Mouse (Mus musculus): ENCODE data around the gene Pgap3. TPM values are rescaled to one million over a fixed set of nuclear protein-coding genes. Genes with fewer than 3 reads are reported as not detected.
A peak's percentile ranks its signal among the peaks of the same experiment; 100 is the strongest.
"Not testable (repeated sequence)": the region's sequence is repeated elsewhere in the genome, so short reads cannot be mapped to it uniquely, and the experiment has no call there.

Pgap3 gene
- polyA plus RNA-seq, 1 experiment from 2014 or later = 5.6 TPM

GRCm38 (mm10) chr11:98387056-98387577, 13.2 kb downstream of the Pgap3 start:
- H3K36me3 ChIP-seq (ENCODE audit: control insufficient read depth, insufficient read depth, low read length) = no peaks in the 10 kb centered on the region
- 60% methylated on average over 14 of the region's 14 CpGs for WGBS
- no peak overlapping the region for H3K27ac ChIP-seq (ENCODE audit: low read depth, low read length)
- H3K27me3 ChIP-seq (ENCODE audit: control insufficient read depth, insufficient read depth, low read length) = peaks cover 23% of the 10 kb centered on the region
- no peak overlapping the region for H3K4me3 ChIP-seq (ENCODE audit: low read depth, low read length)
- DNase-seq (ENCODE audit: low spot score, missing footprints) = peak; percentile 75
- H3K4me1 ChIP-seq (ENCODE audit: control insufficient read depth, insufficient read depth, low read length) = no peaks in the 10 kb centered on the region
- no peaks in the 10 kb centered on the region for H3K9me3 ChIP-seq (ENCODE audit: control insufficient read depth, low read length)
- no peak overlapping the region for H3K9ac ChIP-seq (ENCODE audit: low read length)
- H3K4me2 ChIP-seq = no peak overlapping the region
- no peak for ATAC-seq (ENCODE audit: low FRiP score)

GRCm38 (mm10) chr11:98386596-98386995, 13.7 kb downstream of the Pgap3 start:
- no peak overlapping the region for H3K9ac ChIP-seq (ENCODE audit: low read length)
- DNase-seq (ENCODE audit: low spot score, missing footprints) (peak; percentile 81), ATAC-seq (ENCODE audit: low FRiP score) (no peak)
- no peaks in the 10 kb centered on the region for H3K9me3 ChIP-seq (ENCODE audit: control insufficient read depth, low read length)
- no peak overlapping the region for H3K4me3 ChIP-seq (ENCODE audit: low read depth, low read length)
- H3K27me3 ChIP-seq (ENCODE audit: control insufficient read depth, insufficient read depth, low read length) = peaks cover 23% of the 10 kb centered on the region
- H3K4me1 ChIP-seq (ENCODE audit: control insufficient read depth, insufficient read depth, low read length) = no peaks in the 10 kb centered on the region
- H3K27ac ChIP-seq (ENCODE audit: low read depth, low read length) = no peak overlapping the region
- no peaks in the 10 kb centered on the region for H3K36me3 ChIP-seq (ENCODE audit: control insufficient read depth, insufficient read depth, low read length)
- WGBS = 17% methylated on average over 24 of the region's 24 CpGs
- H3K4me2 ChIP-seq = no peak overlapping the region

- ATAC-seq (ENCODE audit: low FRiP score) (no peak), DNase-seq (ENCODE audit: low spot score, missing footprints) (peak; percentile 51)
- H3K9ac ChIP-seq (ENCODE audit: low read length) = no peak within 1 kb of the TSS
- H3K27ac ChIP-seq (ENCODE audit: low read depth, low read length) = no peak within 1 kb of the TSS
- no peak within 1 kb of the TSS for H3K4me3 ChIP-seq (ENCODE audit: low read depth, low read length)
- WGBS = 56% methylated on average over 25 of the region's 25 CpGs
- no peak within 1 kb of the TSS for H3K4me2 ChIP-seq
- peaks cover 23% of the 10 kb centered on the region for H3K27me3 ChIP-seq (ENCODE audit: control insufficient read depth, insufficient read depth, low read length)
- H3K4me1 ChIP-seq (ENCODE audit: control insufficient read depth, insufficient read depth, low read length) = no peaks in the 10 kb centered on the region
- H3K36me3 ChIP-seq (ENCODE audit: control insufficient read depth, insufficient read depth, low read length) = 0 out of 2 replicates have a peak, but pooled peaks cover 1% of the 10 kb centered on the region
- no peaks in the 10 kb centered on the region for H3K9me3 ChIP-seq (ENCODE audit: control insufficient read depth, low read length)
Observed at GRCm38 (mm10) chr11:98385638-98386585, 14.4 kb downstream of the Pgap3 start, which contains the start of gene Pnmt. Gene Pnmt, plus strand, starts transcription at chr11:98386450.

DNA sequence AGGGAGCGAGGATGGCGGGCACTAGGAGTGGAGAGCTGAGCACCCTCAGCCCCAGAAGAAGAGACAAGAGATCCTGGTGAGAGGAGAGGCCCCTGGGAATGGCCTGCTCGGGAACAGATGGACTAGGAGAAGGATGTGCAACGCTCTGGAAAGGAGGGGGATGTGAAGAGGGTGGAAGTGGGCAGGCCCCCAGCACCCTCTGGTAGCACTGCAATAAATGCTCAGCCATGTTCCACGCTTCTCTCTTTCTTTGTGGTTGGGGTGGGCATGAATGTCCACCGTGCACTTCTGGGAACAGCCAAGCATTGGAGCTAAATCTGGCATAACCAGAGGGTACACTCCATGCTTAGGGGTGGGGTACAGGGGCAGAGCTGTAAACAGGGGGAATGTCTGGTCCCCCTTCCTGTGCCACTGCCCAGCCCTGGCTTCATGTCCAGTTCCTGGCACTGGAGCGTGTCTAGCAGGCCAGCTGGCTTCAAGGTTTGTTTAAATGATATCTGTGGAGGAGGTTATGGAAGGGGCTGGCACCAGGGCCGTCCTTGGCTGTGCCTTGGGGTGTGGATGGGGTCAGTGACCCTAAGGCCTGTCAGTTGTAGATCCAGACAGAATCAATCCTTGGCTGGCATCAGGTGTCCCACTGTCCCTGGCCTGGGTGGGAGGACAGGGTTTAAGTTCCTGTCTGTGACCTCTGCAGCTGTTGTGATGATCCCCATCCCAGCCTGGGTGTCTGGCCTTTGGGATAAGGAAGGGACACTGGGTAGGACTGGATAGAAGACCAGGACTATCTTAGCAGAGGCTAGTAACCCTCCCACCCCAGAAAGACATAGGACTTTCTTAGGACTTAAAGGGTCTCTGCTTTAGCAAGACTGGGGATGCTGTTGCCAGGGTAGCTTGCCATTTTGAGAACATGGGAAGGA, 15.3 kb downstream of the Pgap3 start:
- WGBS = 77% methylated on average over 8 of the region's 8 CpGs
- no peak overlapping the region for H3K27ac ChIP-seq (ENCODE audit: low read depth, low read length)

DNA sequence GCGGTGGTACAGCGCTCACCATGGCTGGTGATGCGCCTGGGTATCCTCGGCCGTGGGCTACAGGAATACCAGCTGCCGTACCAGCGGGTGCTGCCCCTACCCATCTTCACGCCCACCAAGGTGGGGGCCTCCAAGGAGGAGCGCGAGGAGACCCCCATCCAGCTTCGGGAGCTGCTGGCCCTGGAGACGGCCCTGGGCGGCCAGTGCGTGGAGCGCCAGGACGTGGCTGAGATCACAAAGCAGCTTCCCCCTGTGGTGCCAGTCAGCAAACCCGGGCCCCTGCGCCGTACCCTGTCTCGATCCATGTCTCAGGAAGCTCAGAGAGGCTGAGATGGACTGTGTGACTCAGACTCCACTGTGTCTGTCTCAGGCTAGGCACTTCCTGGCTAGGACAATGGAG, 16.1 kb downstream of the Pgap3 start:
- peaks cover 23% of the 10 kb centered on the region for H3K27me3 ChIP-seq (ENCODE audit: control insufficient read depth, insufficient read depth, low read length)
- H3K4me2 ChIP-seq = no peak overlapping the region
- no peak overlapping the region for H3K9ac ChIP-seq (ENCODE audit: low read length)
- peaks cover 8% of the 10 kb centered on the region; the same call in 1 of the 2 replicates for H3K36me3 ChIP-seq (ENCODE audit: control insufficient read depth, insufficient read depth, low read length)
- H3K9me3 ChIP-seq (ENCODE audit: control insufficient read depth, low read length) = no peaks in the 10 kb centered on the region
- no peak overlapping the region for H3K27ac ChIP-seq (ENCODE audit: low read depth, low read length)
- peak; percentile 64 for DNase-seq (ENCODE audit: low spot score, missing footprints)
- no peak overlapping the region for H3K4me3 ChIP-seq (ENCODE audit: low read depth, low read length)
- no peak for ATAC-seq (ENCODE audit: low FRiP score)
- H3K4me1 ChIP-seq (ENCODE audit: control insufficient read depth, insufficient read depth, low read length) = no peaks in the 10 kb centered on the region
- WGBS = 67% methylated on average over 20 of the region's 20 CpGs

More for the DNA sequence above, 15.3 kb downstream of the Pgap3 start:
- ATAC-seq (ENCODE audit: low FRiP score) (no peak), DNase-seq (ENCODE audit: low spot score, missing footprints) (peak; percentile 74)
- no peak overlapping the region for H3K4me3 ChIP-seq (ENCODE audit: low read depth, low read length)
- H3K9ac ChIP-seq (ENCODE audit: low read length) = no peak overlapping the region
- peaks cover 23% of the 10 kb centered on the region for H3K27me3 ChIP-seq (ENCODE audit: control insufficient read depth, insufficient read depth, low read length)
- H3K4me1 ChIP-seq (ENCODE audit: control insufficient read depth, insufficient read depth, low read length) = no peaks in the 10 kb centered on the region
- H3K9me3 ChIP-seq (ENCODE audit: control insufficient read depth, low read length) = no peaks in the 10 kb centered on the region
- peaks cover 7% of the 10 kb centered on the region; the same call in 1 of the 2 replicates for H3K36me3 ChIP-seq (ENCODE audit: control insufficient read depth, insufficient read depth, low read length)
- H3K4me2 ChIP-seq = no peak overlapping the region

DNA sequence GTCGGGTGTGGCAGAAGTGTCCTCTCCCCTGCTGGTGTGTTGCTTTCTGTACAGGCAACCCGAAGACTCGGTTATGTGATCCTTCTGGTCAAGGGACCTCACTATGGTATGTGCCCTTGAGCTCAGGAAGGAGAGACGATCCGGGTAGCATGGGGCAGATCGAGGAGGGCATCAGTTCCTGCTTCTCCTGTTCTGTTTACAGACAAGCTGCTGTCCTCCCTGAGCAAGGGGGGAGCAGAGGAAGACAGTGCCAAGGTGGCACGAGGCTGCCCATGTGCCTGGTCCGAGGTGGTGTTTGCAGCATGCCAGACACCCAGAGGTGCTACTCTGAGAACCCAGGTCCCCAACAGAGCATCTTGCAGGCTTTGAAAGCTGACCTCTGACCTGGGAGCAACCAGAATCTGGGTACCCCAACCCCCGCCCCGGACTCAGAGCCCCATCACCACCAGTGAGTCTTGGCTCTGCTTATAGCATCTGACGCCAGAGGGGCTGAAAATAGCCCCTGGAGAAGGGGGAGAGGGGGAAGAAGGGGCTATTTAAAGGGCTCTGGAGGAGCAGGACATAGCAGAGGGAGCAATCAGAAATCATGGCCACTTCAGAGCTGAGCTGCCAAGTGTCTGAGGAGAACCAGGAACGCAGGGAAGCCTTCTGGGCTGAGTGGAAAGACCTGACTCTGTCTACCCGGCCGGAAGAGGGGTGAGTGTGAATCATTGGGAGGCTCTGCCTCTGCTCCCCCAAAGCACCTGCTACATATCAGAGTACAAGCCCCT, 16.8 kb downstream of the Pgap3 start, which contains the start of gene Tcap:
TSS of gene Tcap (plus strand) at position 551 of the 770 bp plus-strand sequence.
- Histone ChIP-seq H3K4me1 (ENCODE audit: control insufficient read depth, insufficient read depth, low read length) (no peaks in the 10 kb centered on the region), H3K9me3 (ENCODE audit: control insufficient read depth, low read length) (no peaks in the 10 kb centered on the region), H3K4me2 (no peak within 1 kb of the TSS), H3K27me3 (ENCODE audit: control insufficient read depth, insufficient read depth, low read length) (peaks cover 23% of the 10 kb centered on the region), H3K27ac (ENCODE audit: low read depth, low read length) (no peak within 1 kb of the TSS), H3K36me3 (ENCODE audit: control insufficient read depth, insufficient read depth, low read length) (peaks cover 9% of the 10 kb centered on the region), H3K4me3 (ENCODE audit: low read depth, low read length) (no peak within 1 kb of the TSS), H3K9ac (ENCODE audit: low read length) (no peak within 1 kb of the TSS)
- DNase-seq (ENCODE audit: low spot score, missing footprints) = peak; percentile 73
- no peak for ATAC-seq (ENCODE audit: low FRiP score)
- WGBS = 63% methylated on average over 14 of the region's 14 CpGs

GRCm38 (mm10) chr11:98382405-98382804, 17.9 kb downstream of the Pgap3 start:
- DNase-seq (ENCODE audit: low spot score, missing footprints) = peak; percentile 8
- H3K27ac ChIP-seq (ENCODE audit: low read depth, low read length); H3K4me1 ChIP-seq (ENCODE audit: control insufficient read depth, insufficient read depth, low read length); H3K9me3 ChIP-seq (ENCODE audit: control insufficient read depth, low read length); H3K9ac ChIP-seq (ENCODE audit: low read length); H3K4me2 ChIP-seq; H3K4me3 ChIP-seq (ENCODE audit: low read depth, low read length); ATAC-seq (ENCODE audit: low FRiP score): not testable (repeated sequence)
- H3K27me3 ChIP-seq (ENCODE audit: control insufficient read depth, insufficient read depth, low read length) = peaks cover 21% of the 10 kb centered on the region
- WGBS = 69% methylated on average over 2 of the region's 2 CpGs
- peaks cover 20% of the 10 kb centered on the region for H3K36me3 ChIP-seq (ENCODE audit: control insufficient read depth, insufficient read depth, low read length)

GRCm38 (mm10) chr11:98381651-98382050, 18.6 kb downstream of the Pgap3 start:
- Histone ChIP-seq H3K4me1 (ENCODE audit: control insufficient read depth, insufficient read depth, low read length) (no peaks in the 10 kb centered on the region), H3K4me3 (ENCODE audit: low read depth, low read length) (no peak overlapping the region), H3K4me2 (no peak overlapping the region), H3K27me3 (ENCODE audit: control insufficient read depth, insufficient read depth, low read length) (peaks cover 16% of the 10 kb centered on the region), H3K9me3 (ENCODE audit: control insufficient read depth, low read length) (no peaks in the 10 kb centered on the region), H3K27ac (ENCODE audit: low read depth, low read length) (no peak overlapping the region), H3K9ac (ENCODE audit: low read length) (no peak overlapping the region), H3K36me3 (ENCODE audit: control insufficient read depth, insufficient read depth, low read length) (peaks cover 27% of the 10 kb centered on the region)
- no peak for DNase-seq (ENCODE audit: low spot score, missing footprints)
- WGBS = 95% methylated on average over 2 of the region's 2 CpGs
- ATAC-seq (ENCODE audit: low FRiP score) = no peak
